Mouse (Mus musculus): ENCODE results near the gene Coq8b.
"Not testable (repeated sequence)": the region's sequence is repeated elsewhere in the genome, so short reads cannot be mapped to it uniquely, and the experiment has no call there.

Gene Coq8b

GRCm38 (mm10) chr7:27228865-27229264, 4.0 kb upstream of the Coq8b start:
- DNase-seq (ENCODE audit: low spot score in 2 of 2) = no peak

- no peak for DNase-seq (ENCODE audit: low spot score in 2 of 2)
These were observed 2.0 kb upstream of the Coq8b start for GRCm38 (mm10) chr7:27230781-27231180.

- DNase-seq (ENCODE audit: low spot score in 2 of 2) = no peak
These were observed 1.0 kb upstream of the Coq8b start for GRCm38 (mm10) chr7:27231693-27232331.

GRCm38 (mm10) chr7:27233300-27233699, 477 bp downstream of the Coq8b start:
- DNase-seq (ENCODE audit: low spot score in 2 of 2) = no peak

- DNase-seq (ENCODE audit: low spot score in 2 of 2) = no peak
These were observed 2.9 kb downstream of the Coq8b start for GRCm38 (mm10) chr7:27235726-27236125.

- no peak for DNase-seq (ENCODE audit: low spot score in 2 of 2)
These were observed 4.7 kb downstream of the Coq8b start for GRCm38 (mm10) chr7:27237527-27237926.

- DNase-seq (ENCODE audit: low spot score in 2 of 2) = no peak
These were observed 5.7 kb downstream of the Coq8b start for GRCm38 (mm10) chr7:27238568-27238967.

- no peak for DNase-seq (ENCODE audit: low spot score in 2 of 2)
These were observed 10.4 kb downstream of the Coq8b start for GRCm38 (mm10) chr7:27243211-27243610.

- DNase-seq (ENCODE audit: low spot score in 2 of 2) = not testable (repeated sequence)
These were observed 11.3 kb downstream of the Coq8b start for GRCm38 (mm10) chr7:27244088-27244487.

- no peak for DNase-seq (ENCODE audit: low spot score in 2 of 2)
These were observed 16.3 kb downstream of the Coq8b start for GRCm38 (mm10) chr7:27249146-27249545.

- no peak for DNase-seq (ENCODE audit: low spot score in 2 of 2)
These were observed 17.1 kb downstream of the Coq8b start for GRCm38 (mm10) chr7:27249928-27250327.

GRCm38 (mm10) chr7:27251946-27252345, 19.1 kb downstream of the Coq8b start:
- DNase-seq (ENCODE audit: low spot score in 2 of 2) = no peak

GRCm38 (mm10) chr7:27255721-27256120, 22.9 kb downstream of the Coq8b start:
- DNase-seq (ENCODE audit: low spot score in 2 of 2) = no peak

GRCm38 (mm10) chr7:27257046-27257851, 24.4 kb downstream of the Coq8b start:
- peak; percentile 66 to 93 for DNase-seq (ENCODE audit: low spot score in 2 of 2)

- DNase-seq (ENCODE audit: low spot score in 2 of 2) = peak in 1 of 2 experiments; percentile 78
These were observed 25.0 kb downstream of the Coq8b start for GRCm38 (mm10) chr7:27257852-27258204.

- peak; percentile 73 to 96 for DNase-seq (ENCODE audit: low spot score in 2 of 2)
These were observed 25.5 kb downstream of the Coq8b start, which contains the start of gene Numbl for GRCm38 (mm10) chr7:27258205-27258899. TSS of gene Numbl (plus strand) at chr7:27258433.

- DNase-seq (ENCODE audit: low spot score in 2 of 2) = peak in 1 of 2 experiments; percentile 43
These were observed 26.5 kb downstream of the Coq8b start for GRCm38 (mm10) chr7:27259271-27259721.

- no peak for DNase-seq (ENCODE audit: low spot score in 2 of 2)
These were observed 26.9 kb downstream of the Coq8b start for GRCm38 (mm10) chr7:27259771-27260170.

GRCm38 (mm10) chr7:27260856-27261255, 28.0 kb downstream of the Coq8b start:
- no peak for DNase-seq (ENCODE audit: low spot score in 2 of 2)

GRCm38 (mm10) chr7:27261888-27262287, 29.1 kb downstream of the Coq8b start:
- DNase-seq (ENCODE audit: low spot score in 2 of 2) = no peak

- no peak for DNase-seq (ENCODE audit: low spot score in 2 of 2)
These were observed 31.9 kb downstream of the Coq8b start for GRCm38 (mm10) chr7:27264761-27265160.

- DNase-seq (ENCODE audit: low spot score in 2 of 2) = no peak
These were observed 33.8 kb downstream of the Coq8b start for GRCm38 (mm10) chr7:27266515-27267128.

Measured in cerebellum, postnatal 4 days (tissue).